Mouse (Mus musculus): ENCODE measurements around the gene Peli2. TPM values are rescaled to one million over a fixed set of nuclear protein-coding genes. Genes with fewer than 3 reads are reported as not detected.

Gene Peli2
- polyA plus RNA-seq, 1 experiment from 2014 or later, result 11.2 TPM

GRCm38 (mm10) chr14:48202096-48203036, 81.7 kb downstream of the Peli2 start:
- ATAC-seq (ENCODE audit: insufficient number of reproducible peaks, insufficient read depth, low FRiP score, low read depth), result no peak
- Histone ChIP-seq H3K27ac (ENCODE audit: low read length) (no peak overlapping the region), H3K4me3 (ENCODE audit: low read depth, low read length) (no peak overlapping the region), H3K27me3 (ENCODE audit: control insufficient read depth, insufficient read depth, low read length) (no peaks in the 10 kb centered on the region), H3K4me1 (ENCODE audit: control insufficient read depth, insufficient read depth, low read length) (peaks cover 36% of the 10 kb centered on the region), H3K4me2 (replicated peaks; ENCODE audit: low read depth, low read length) (no peak overlapping the region), H3K9ac (replicated peaks; ENCODE audit: low read depth, low read length) (no peak overlapping the region), H3K36me3 (ENCODE audit: control insufficient read depth, insufficient read depth, low read length) (no peaks in the 10 kb centered on the region), H3K9me3 (ENCODE audit: control insufficient read depth, low read depth, low read length) (no peaks in the 10 kb centered on the region)
- WGBS, result 69% methylated on average over 17 of the region's 17 CpGs

GRCm38 (mm10) chr14:48205044-48205443, 84.4 kb downstream of the Peli2 start:
- H3K27ac ChIP-seq (ENCODE audit: low read length), result no peak overlapping the region; the same call in 1 of the 2 replicates
- no peaks in the 10 kb centered on the region for H3K36me3 ChIP-seq (ENCODE audit: control insufficient read depth, insufficient read depth, low read length)
- no peak overlapping the region for H3K4me2 ChIP-seq (replicated peaks; ENCODE audit: low read depth, low read length)
- no peak for ATAC-seq (ENCODE audit: insufficient number of reproducible peaks, insufficient read depth, low FRiP score, low read depth)
- WGBS, result 63% methylated on average over 10 of the region's 10 CpGs
- H3K27me3 ChIP-seq (ENCODE audit: control insufficient read depth, insufficient read depth, low read length), result no peaks in the 10 kb centered on the region
- H3K9ac ChIP-seq (replicated peaks; ENCODE audit: low read depth, low read length), result no peak overlapping the region
- no peak overlapping the region for H3K4me3 ChIP-seq (ENCODE audit: low read depth, low read length)
- no peaks in the 10 kb centered on the region for H3K9me3 ChIP-seq (ENCODE audit: control insufficient read depth, low read depth, low read length)
- H3K4me1 ChIP-seq (ENCODE audit: control insufficient read depth, insufficient read depth, low read length), result peaks cover 27% of the 10 kb centered on the region

GRCm38 (mm10) chr14:48205635-48206034, 85.0 kb downstream of the Peli2 start:
- ATAC-seq (ENCODE audit: insufficient number of reproducible peaks, insufficient read depth, low FRiP score, low read depth), result no peak
- Histone ChIP-seq H3K9ac (replicated peaks; ENCODE audit: low read depth, low read length) (no peak overlapping the region), H3K27ac (ENCODE audit: low read length) (no peak overlapping the region), H3K9me3 (ENCODE audit: control insufficient read depth, low read depth, low read length) (no peaks in the 10 kb centered on the region), H3K4me1 (ENCODE audit: control insufficient read depth, insufficient read depth, low read length) (peaks cover 27% of the 10 kb centered on the region), H3K4me3 (ENCODE audit: low read depth, low read length) (no peak overlapping the region), H3K27me3 (ENCODE audit: control insufficient read depth, insufficient read depth, low read length) (no peaks in the 10 kb centered on the region), H3K4me2 (replicated peaks; ENCODE audit: low read depth, low read length) (no peak overlapping the region), H3K36me3 (ENCODE audit: control insufficient read depth, insufficient read depth, low read length) (no peaks in the 10 kb centered on the region)
- 45% methylated on average over 11 of the region's 11 CpGs for WGBS

- WGBS, result 14% methylated on average over 15 of the region's 15 CpGs
- peak overlapping the region; percentile 7 for H3K4me2 ChIP-seq (replicated peaks; ENCODE audit: low read depth, low read length)
- H3K36me3 ChIP-seq (ENCODE audit: control insufficient read depth, insufficient read depth, low read length), result no peaks in the 10 kb centered on the region
- no peak overlapping the region for H3K4me3 ChIP-seq (ENCODE audit: low read depth, low read length)
- no peaks in the 10 kb centered on the region for H3K9me3 ChIP-seq (ENCODE audit: control insufficient read depth, low read depth, low read length)
- H3K27ac ChIP-seq (ENCODE audit: low read length), result peak overlapping the region; percentile 71; the same call in 1 of the 2 replicates
- H3K4me1 ChIP-seq (ENCODE audit: control insufficient read depth, insufficient read depth, low read length), result peaks cover 27% of the 10 kb centered on the region
- ATAC-seq (ENCODE audit: insufficient number of reproducible peaks, insufficient read depth, low FRiP score, low read depth), result peak; percentile 77; the same call in 1 of the 2 replicates
- no peaks in the 10 kb centered on the region for H3K27me3 ChIP-seq (ENCODE audit: control insufficient read depth, insufficient read depth, low read length)
- H3K9ac ChIP-seq (replicated peaks; ENCODE audit: low read depth, low read length), result no peak overlapping the region
Measured at GRCm38 (mm10) chr14:48207119-48207518, 86.5 kb downstream of the Peli2 start.

GRCm38 (mm10) chr14:48207746-48208640, 87.4 kb downstream of the Peli2 start:
- Histone ChIP-seq H3K4me2 (replicated peaks; ENCODE audit: low read depth, low read length) (peak overlapping the region; percentile 7; the same call in 1 of the 2 replicates), H3K4me1 (ENCODE audit: control insufficient read depth, insufficient read depth, low read length) (peaks cover 24% of the 10 kb centered on the region), H3K27me3 (ENCODE audit: control insufficient read depth, insufficient read depth, low read length) (no peaks in the 10 kb centered on the region), H3K27ac (ENCODE audit: low read length) (peak overlapping the region; percentile 71; the same call in 1 of the 2 replicates), H3K9me3 (ENCODE audit: control insufficient read depth, low read depth, low read length) (no peaks in the 10 kb centered on the region), H3K9ac (replicated peaks; ENCODE audit: low read depth, low read length) (no peak overlapping the region), H3K36me3 (ENCODE audit: control insufficient read depth, insufficient read depth, low read length) (no peaks in the 10 kb centered on the region), H3K4me3 (ENCODE audit: low read depth, low read length) (no peak overlapping the region)
- WGBS, result 58% methylated on average over 12 of the region's 12 CpGs
- no peak; the same call in 1 of the 2 replicates for ATAC-seq (ENCODE audit: insufficient number of reproducible peaks, insufficient read depth, low FRiP score, low read depth)

- no peaks in the 10 kb centered on the region for H3K36me3 ChIP-seq (ENCODE audit: control insufficient read depth, insufficient read depth, low read length)
- H3K9ac ChIP-seq (replicated peaks; ENCODE audit: low read depth, low read length), result no peak overlapping the region
- no peaks in the 10 kb centered on the region for H3K9me3 ChIP-seq (ENCODE audit: control insufficient read depth, low read depth, low read length)
- no peak overlapping the region for H3K4me3 ChIP-seq (ENCODE audit: low read depth, low read length)
- no peak for ATAC-seq (ENCODE audit: insufficient number of reproducible peaks, insufficient read depth, low FRiP score, low read depth)
- H3K4me1 ChIP-seq (ENCODE audit: control insufficient read depth, insufficient read depth, low read length), result peaks cover 24% of the 10 kb centered on the region
- no peak overlapping the region for H3K4me2 ChIP-seq (replicated peaks; ENCODE audit: low read depth, low read length)
- WGBS, result 77% methylated on average over 5 of the region's 5 CpGs
- no peak overlapping the region for H3K27ac ChIP-seq (ENCODE audit: low read length)
- no peaks in the 10 kb centered on the region for H3K27me3 ChIP-seq (ENCODE audit: control insufficient read depth, insufficient read depth, low read length)
Measured at GRCm38 (mm10) chr14:48209436-48209835, 88.8 kb downstream of the Peli2 start.

GRCm38 (mm10) chr14:48210089-48210488, 89.5 kb downstream of the Peli2 start:
- WGBS, result 84% methylated on average over 8 of the region's 9 CpGs

GRCm38 (mm10) chr14:48211526-48211925, 90.9 kb downstream of the Peli2 start:
- Histone ChIP-seq H3K9ac (replicated peaks; ENCODE audit: low read depth, low read length) (no peak overlapping the region), H3K4me2 (replicated peaks; ENCODE audit: low read depth, low read length) (no peak overlapping the region), H3K27ac (ENCODE audit: low read length) (no peak overlapping the region), H3K4me1 (ENCODE audit: control insufficient read depth, insufficient read depth, low read length) (peaks cover 15% of the 10 kb centered on the region), H3K27me3 (ENCODE audit: control insufficient read depth, insufficient read depth, low read length) (no peaks in the 10 kb centered on the region), H3K36me3 (ENCODE audit: control insufficient read depth, insufficient read depth, low read length) (no peaks in the 10 kb centered on the region), H3K4me3 (ENCODE audit: low read depth, low read length) (no peak overlapping the region), H3K9me3 (ENCODE audit: control insufficient read depth, low read depth, low read length) (no peaks in the 10 kb centered on the region)
- 81% methylated on average over 8 of the region's 8 CpGs for WGBS
- ATAC-seq (ENCODE audit: insufficient number of reproducible peaks, insufficient read depth, low FRiP score, low read depth), result no peak

More at GRCm38 (mm10) chr14:48210089-48210488, 89.5 kb downstream of the Peli2 start:
- Histone ChIP-seq H3K4me3 (ENCODE audit: low read depth, low read length) (no peak overlapping the region), H3K4me2 (replicated peaks; ENCODE audit: low read depth, low read length) (no peak overlapping the region), H3K4me1 (ENCODE audit: control insufficient read depth, insufficient read depth, low read length) (peaks cover 24% of the 10 kb centered on the region), H3K9me3 (ENCODE audit: control insufficient read depth, low read depth, low read length) (no peaks in the 10 kb centered on the region), H3K36me3 (ENCODE audit: control insufficient read depth, insufficient read depth, low read length) (no peaks in the 10 kb centered on the region), H3K27ac (ENCODE audit: low read length) (no peak overlapping the region), H3K9ac (replicated peaks; ENCODE audit: low read depth, low read length) (no peak overlapping the region), H3K27me3 (ENCODE audit: control insufficient read depth, insufficient read depth, low read length) (no peaks in the 10 kb centered on the region)
- ATAC-seq (ENCODE audit: insufficient number of reproducible peaks, insufficient read depth, low FRiP score, low read depth), result no peak
